Mouse (Mus musculus) liver, embryonic 13.5 days (tissue): ENCODE measurements around the gene Tie1. TPM values are rescaled to one million over a fixed set of nuclear protein-coding genes. Genes with fewer than 3 reads are reported as not detected.
A peak's percentile ranks its signal among the peaks of the same experiment; 100 is the strongest.

Experiments
- ATAC-seq: fragments of 200-750 bp; cut with Nextera tagmentation; 2 replicates; pipeline ENCODE4 v1.8.0; 2017; ENCODE audit warnings: low read depth, mild to moderate bottlenecking, moderate number of reproducible peaks, moderate library complexity
- DNase-seq: peaks from one replicate; pipeline ENCODE4 v3.0.0; 2022
- H3K27ac ChIP-seq: fragments of 300-500 bp; sonication (generic); 2 replicates; pipeline ENCODE4 v1.5.1; 2015; ENCODE audit warnings: moderate library complexity, mild to moderate bottlenecking, inconsistent platforms
- H3K27me3 ChIP-seq: fragments of 300-500 bp; sonication (generic); 2 replicates; pipeline ENCODE4 v1.6.1; 2015; ENCODE audit warnings: mild to moderate bottlenecking, inconsistent platforms
- H3K36me3 ChIP-seq: fragments of 300-500 bp; sonication (generic); 2 replicates; pipeline ENCODE4 v1.6.1; 2015; ENCODE audit warnings: mild to moderate bottlenecking, inconsistent platforms
- H3K4me1 ChIP-seq: fragments of 300-500 bp; sonication (generic); replicated peaks from 2 replicates; pipeline ENCODE4 v1.6.1; 2015; ENCODE audit warnings: inconsistent platforms
- H3K4me2 ChIP-seq: fragments of 300-500 bp; sonication (generic); 2 replicates; pipeline ENCODE4 v1.6.1; 2015; ENCODE audit warnings: inconsistent platforms, mild to moderate bottlenecking, moderate library complexity
- H3K4me3 ChIP-seq: fragments of 300-500 bp; sonication (generic); replicated peaks from 2 replicates; pipeline ENCODE4 v1.5.1; 2015; ENCODE audit warnings: mild to moderate bottlenecking, inconsistent platforms
- H3K9ac ChIP-seq: fragments of 300-500 bp; sonication (generic); 2 replicates; pipeline ENCODE4 v1.6.1; 2015; ENCODE audit warnings: mild to moderate bottlenecking, inconsistent platforms
- H3K9me3 ChIP-seq: fragments of 300-500 bp; sonication (generic); replicated peaks from 2 replicates; pipeline ENCODE4 v1.6.1; 2016; ENCODE audit warnings: inconsistent platforms
- WGBS: fragments of 180-500 bp; shearing (Covaris S2); methylation state at CpG from one replicate; pipeline ENCODE4 v1.1.7; 2015; ENCODE audit not compliant: insufficient replicate concordance; 5-methylcytosine and 5-hydroxymethylcytosine counted together
- polyA plus RNA-seq: library from polyadenylated mRNA; unstranded; fragments of >200 nt; fragmentation: Nextera tagmentation; extraction: Ambion mirVana; gene quantifications from 2 replicates; pipeline ENCODE4 v1.2.1, GENCODE M21; 2015

Tie1 gene
- polyA plus RNA-seq, 1 experiment from 2014 or later = 7.0 TPM

- no peak for DNase-seq
- H3K9ac ChIP-seq = no peak overlapping the region
- no peak for ATAC-seq
These were observed 18.6 kb downstream of the Tie1 start for GRCm38 (mm10) chr4:118471281-118471680.

GRCm38 (mm10) chr4:118465697-118466163 is 24.1 kb downstream of the Tie1 start:
- DNase-seq = no peak
- 0 out of 2 replicates have a peak, but pooled peaks have one; percentile 41 for ATAC-seq
- H3K4me3 ChIP-seq = no peak overlapping the region
- H3K9me3 ChIP-seq = no peaks in the 10 kb centered on the region
- no peak overlapping the region for H3K4me2 ChIP-seq
- H3K4me1 ChIP-seq = peaks cover 4% of the 10 kb centered on the region; the same call in 1 of the 2 replicates
- WGBS = 16% methylated on average over 11 of the region's 11 CpGs
- no peaks in the 10 kb centered on the region for H3K27me3 ChIP-seq
- no peak overlapping the region for H3K9ac ChIP-seq
- no peak overlapping the region for H3K27ac ChIP-seq
- H3K36me3 ChIP-seq = no peaks in the 10 kb centered on the region

More at GRCm38 (mm10) chr4:118471281-118471680, 18.6 kb downstream of the Tie1 start:
- H3K27ac ChIP-seq = no peak overlapping the region
- H3K9me3 ChIP-seq = no peaks in the 10 kb centered on the region
- H3K4me1 ChIP-seq = no peaks in the 10 kb centered on the region
- no peak overlapping the region for H3K4me3 ChIP-seq
- WGBS = 82% methylated on average over 6 of the region's 6 CpGs
- no peaks in the 10 kb centered on the region for H3K27me3 ChIP-seq
- H3K4me2 ChIP-seq = no peak overlapping the region
- no peaks in the 10 kb centered on the region for H3K36me3 ChIP-seq

GRCm38 (mm10) chr4:118464956-118465355 is 24.9 kb downstream of the Tie1 start:
- Histone ChIP-seq H3K9me3 (no peaks in the 10 kb centered on the region), H3K4me2 (no peak overlapping the region), H3K36me3 (no peaks in the 10 kb centered on the region), H3K27ac (no peak overlapping the region), H3K4me3 (no peak overlapping the region), H3K9ac (no peak overlapping the region), H3K27me3 (no peaks in the 10 kb centered on the region), H3K4me1 (peaks cover 4% of the 10 kb centered on the region; the same call in 1 of the 2 replicates)
- ATAC-seq = no peak
- 66% methylated on average over 3 of the region's 3 CpGs for WGBS
- no peak for DNase-seq

- peaks cover 9% of the 10 kb centered on the region for H3K4me1 ChIP-seq
- WGBS = 21% methylated on average over 9 of the region's 9 CpGs
- ATAC-seq = peak; percentile 60; the same call in 1 of the 2 replicates
- H3K36me3 ChIP-seq = no peaks in the 10 kb centered on the region
- H3K27ac ChIP-seq = no peak within 1 kb of the TSS
- H3K4me3 ChIP-seq = 0 out of 2 replicates have a peak within 1 kb of the TSS, but pooled peaks have one; percentile 4
- no peak for DNase-seq
- no peak within 1 kb of the TSS for H3K4me2 ChIP-seq
- H3K9ac ChIP-seq = no peak within 1 kb of the TSS
- H3K9me3 ChIP-seq = no peaks in the 10 kb centered on the region
- H3K27me3 ChIP-seq = no peaks in the 10 kb centered on the region
These were observed 32.4 kb downstream of the Tie1 start, which contains the start of gene Mpl for GRCm38 (mm10) chr4:118457345-118457975. Gene Mpl, minus strand, starts transcription at chr4:118457513.

GRCm38 (mm10) chr4:118446415-118447153 is 43.3 kb downstream of the Tie1 start:
- no peaks in the 10 kb centered on the region for H3K27me3 ChIP-seq
- H3K27ac ChIP-seq = no peak overlapping the region
- H3K36me3 ChIP-seq = no peaks in the 10 kb centered on the region
- H3K4me3 ChIP-seq = peak overlapping the region; percentile 36
- WGBS = 57% methylated on average over 24 of the region's 24 CpGs
- 0 out of 2 replicates have a peak, but pooled peaks have one; percentile 5 for ATAC-seq
- DNase-seq = no peak
- no peaks in the 10 kb centered on the region for H3K9me3 ChIP-seq
- peaks cover 12% of the 10 kb centered on the region for H3K4me1 ChIP-seq
- H3K4me2 ChIP-seq = peak overlapping the region; percentile 55
- 0 out of 2 replicates have a peak overlapping the region, but pooled peaks have one; percentile 6 for H3K9ac ChIP-seq

GRCm38 (mm10) chr4:118445781-118446414 is 44.0 kb downstream of the Tie1 start:
- peak; percentile 54; the same call in 1 of the 2 replicates for ATAC-seq
- Histone ChIP-seq H3K4me1 (peaks cover 12% of the 10 kb centered on the region), H3K4me2 (peak overlapping the region; percentile 55), H3K9me3 (no peaks in the 10 kb centered on the region), H3K36me3 (no peaks in the 10 kb centered on the region), H3K9ac (0 out of 2 replicates have a peak overlapping the region, but pooled peaks have one; percentile 6), H3K4me3 (peak overlapping the region; percentile 36), H3K27me3 (no peaks in the 10 kb centered on the region), H3K27ac (no peak overlapping the region)
- 43% methylated on average over 18 of the region's 18 CpGs for WGBS
- DNase-seq = no peak

GRCm38 (mm10) chr4:118445088-118445487 is 44.8 kb downstream of the Tie1 start:
- H3K9ac ChIP-seq = no peak overlapping the region
- no peaks in the 10 kb centered on the region for H3K27me3 ChIP-seq
- H3K27ac ChIP-seq = no peak overlapping the region
- no peak overlapping the region for H3K4me3 ChIP-seq
- WGBS = 74% methylated on average over 10 of the region's 10 CpGs
- no peak for DNase-seq
- H3K4me2 ChIP-seq = no peak overlapping the region
- H3K9me3 ChIP-seq = no peaks in the 10 kb centered on the region
- peaks cover 12% of the 10 kb centered on the region for H3K4me1 ChIP-seq
- no peak for ATAC-seq
- H3K36me3 ChIP-seq = no peaks in the 10 kb centered on the region

GRCm38 (mm10) chr4:118437829-118438253 is 52.0 kb downstream of the Tie1 start:
- peak overlapping the region; percentile 93 for H3K4me3 ChIP-seq
- WGBS = 11% methylated on average over 12 of the region's 12 CpGs
- peak; percentile 25; the same call in 1 of the 2 replicates for ATAC-seq
- peak overlapping the region; percentile 87 for H3K4me2 ChIP-seq
- peak; percentile 27 for DNase-seq
- H3K4me1 ChIP-seq = peaks cover 43% of the 10 kb centered on the region
- peak overlapping the region; percentile 95 for H3K27ac ChIP-seq
- peaks cover 35% of the 10 kb centered on the region for H3K36me3 ChIP-seq
- H3K9ac ChIP-seq = peak overlapping the region; percentile 96
- H3K27me3 ChIP-seq = no peaks in the 10 kb centered on the region
- H3K9me3 ChIP-seq = no peaks in the 10 kb centered on the region

- H3K4me1 ChIP-seq = peaks cover 51% of the 10 kb centered on the region
- peak within 1 kb of the TSS; percentile 96 for H3K9ac ChIP-seq
- H3K4me2 ChIP-seq = peak within 1 kb of the TSS; percentile 87
- H3K36me3 ChIP-seq = peaks cover 43% of the 10 kb centered on the region
- ATAC-seq (peak; percentile 94), DNase-seq (peak; percentile 91)
- H3K27ac ChIP-seq = peak within 1 kb of the TSS; percentile 95
- no peaks in the 10 kb centered on the region for H3K9me3 ChIP-seq
- H3K27me3 ChIP-seq = no peaks in the 10 kb centered on the region
- peak within 1 kb of the TSS; percentile 93 for H3K4me3 ChIP-seq
- WGBS = under 1% methylated on average over 67 of the region's 67 CpGs
These were observed 52.8 kb downstream of the Tie1 start, which contains the start of gene Cdc20 for GRCm38 (mm10) chr4:118436820-118437603. Gene Cdc20, minus strand, starts transcription at chr4:118437352.

- peaks cover 68% of the 10 kb centered on the region for H3K36me3 ChIP-seq
- DNase-seq (no peak), ATAC-seq (no peak)
- H3K4me3 ChIP-seq = no peak overlapping the region
- peaks cover 89% of the 10 kb centered on the region for H3K4me1 ChIP-seq
- peak overlapping the region; percentile 24; the same call in 1 of the 2 replicates for H3K9ac ChIP-seq
- H3K9me3 ChIP-seq = no peaks in the 10 kb centered on the region
- WGBS = 79% methylated on average over 8 of the region's 8 CpGs
- H3K4me2 ChIP-seq = no peak overlapping the region
- H3K27me3 ChIP-seq = no peaks in the 10 kb centered on the region
- H3K27ac ChIP-seq = peak overlapping the region; percentile 45
These were observed 57.5 kb downstream of the Tie1 start for GRCm38 (mm10) chr4:118432332-118432731.
